In the genomic region with DNA sequence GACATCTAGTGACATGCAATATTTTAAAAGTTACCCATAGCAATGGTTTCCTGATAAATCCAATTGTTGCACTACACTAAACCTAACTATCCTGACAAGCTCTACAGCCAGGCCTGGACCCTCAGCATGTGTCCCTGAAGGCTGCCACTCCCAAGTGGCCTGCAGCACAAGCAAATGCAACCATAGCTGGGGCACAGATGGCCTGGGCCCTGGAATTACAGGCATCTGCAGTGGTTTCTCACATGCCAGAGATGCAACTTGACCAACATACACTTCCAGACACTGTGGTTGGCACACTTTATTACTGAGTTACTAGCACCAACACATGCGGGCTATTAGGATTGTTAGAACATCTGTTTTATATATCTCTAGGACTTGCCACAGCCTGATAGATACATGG, we compare ENCODE assay signal across 22 mouse cellular contexts.
"Had no signal": no experiment of that assay in that cellular context is flagged by ENCODE, and none has a peak within 500 bp of the region (broad histone marks: within the 10 kb centered on the region; RNA-seq: fewer than 3 reads in every experiment).

No protein-coding gene starts in this region.

- H3K4me3 ChIP-seq: heart, adult 2 months; heart, embryonic 13.5 days; heart, embryonic 15.5 days; kidney, embryonic 15.5 days; left cerebral cortex, adult 2 months; limb, embryonic 13.5 days; limb, embryonic 15.5 days; liver, embryonic 12.5 days had no signal

- H3K4me1 ChIP-seq: heart, embryonic 15.5 days; kidney, embryonic 15.5 days; limb, embryonic 15.5 days; liver, embryonic 12.5 days had no signal

- H3K27me3 ChIP-seq: heart, embryonic 13.5 days; heart, embryonic 15.5 days; kidney, embryonic 15.5 days; limb, embryonic 13.5 days; limb, embryonic 15.5 days; liver, embryonic 12.5 days had no signal

- H3K9me3 ChIP-seq: heart, embryonic 13.5 days; heart, embryonic 15.5 days; kidney, embryonic 15.5 days; limb, embryonic 13.5 days; limb, embryonic 15.5 days; liver, embryonic 12.5 days had no signal

- ATAC-seq: hindbrain, embryonic 16.5 days; intestine, embryonic 16.5 days; liver, embryonic 12.5 days had no signal

- H3K36me3 ChIP-seq: heart, embryonic 13.5 days; heart, embryonic 15.5 days; kidney, embryonic 15.5 days; limb, embryonic 13.5 days; limb, embryonic 15.5 days; liver, embryonic 12.5 days had no signal

- H3K4me2 ChIP-seq: heart, embryonic 11.5 days; heart, embryonic 13.5 days; heart, embryonic 15.5 days; kidney, embryonic 15.5 days; limb, embryonic 13.5 days; limb, embryonic 15.5 days; liver, embryonic 12.5 days had no signal

- DNase-seq: gastrocnemius, postnatal 14 days; gastrocnemius, postnatal 36 days; heart, adult 11 months; heart, adult 2 months; heart, postnatal 14 days; heart, postnatal 36 days; kidney, adult 11 months; kidney, adult 9 months; kidney, postnatal 36 days; layer of hippocampus, adult 9-11 months had no signal

- H3K27ac ChIP-seq: heart, adult 2 months; heart, embryonic 13.5 days; heart, embryonic 15.5 days; kidney, embryonic 15.5 days; kidney, postnatal 0 days; left cerebral cortex, adult 2 months; limb, embryonic 13.5 days; limb, embryonic 15.5 days; liver, embryonic 12.5 days; liver, embryonic 14.5 days had no signal

- H3K9ac ChIP-seq: heart, embryonic 13.5 days; heart, embryonic 15.5 days; kidney, embryonic 15.5 days; limb, embryonic 13.5 days; limb, embryonic 15.5 days; liver, embryonic 12.5 days; liver, embryonic 14.5 days had no signal
